Mouse (Mus musculus): Measurements from ENCODE around the gene Ercc6l.

DNA sequence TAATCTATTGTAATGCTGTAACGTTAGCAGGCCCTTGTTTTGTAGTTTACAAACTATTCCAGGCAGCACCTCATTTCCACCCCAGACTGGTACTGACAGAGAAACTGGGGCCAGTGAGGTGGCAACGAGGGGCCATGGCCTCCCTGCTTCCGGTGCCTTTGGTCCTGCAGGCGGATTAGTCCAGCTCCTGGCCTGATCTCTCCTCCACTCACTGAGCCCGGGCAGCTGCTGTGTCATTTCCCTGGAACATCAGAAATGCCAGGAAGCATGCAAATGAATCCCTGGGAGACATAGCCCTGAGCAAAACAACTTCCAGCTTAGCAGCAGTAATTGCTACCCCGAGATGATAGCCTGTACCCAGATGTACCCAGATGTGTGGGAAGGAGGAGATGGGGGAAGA, 10.1 kb upstream of the Ercc6l start:
- TF ChIP-seq CTCF (IDR thresholded peaks at IDR 0.05; ENCODE audit: control insufficient read depth, insufficient read depth, low read length) (no peak), POLR2A (IDR thresholded peaks at IDR 0.05; ENCODE audit: borderline replicate concordance, control insufficient read depth, low read depth, low read length) (no peak)

Measured in bone marrow, adult 2 months (tissue).